Mouse (Mus musculus): Measurements from ENCODE around the gene Lyrm1.

Gene Lyrm1

DNA sequence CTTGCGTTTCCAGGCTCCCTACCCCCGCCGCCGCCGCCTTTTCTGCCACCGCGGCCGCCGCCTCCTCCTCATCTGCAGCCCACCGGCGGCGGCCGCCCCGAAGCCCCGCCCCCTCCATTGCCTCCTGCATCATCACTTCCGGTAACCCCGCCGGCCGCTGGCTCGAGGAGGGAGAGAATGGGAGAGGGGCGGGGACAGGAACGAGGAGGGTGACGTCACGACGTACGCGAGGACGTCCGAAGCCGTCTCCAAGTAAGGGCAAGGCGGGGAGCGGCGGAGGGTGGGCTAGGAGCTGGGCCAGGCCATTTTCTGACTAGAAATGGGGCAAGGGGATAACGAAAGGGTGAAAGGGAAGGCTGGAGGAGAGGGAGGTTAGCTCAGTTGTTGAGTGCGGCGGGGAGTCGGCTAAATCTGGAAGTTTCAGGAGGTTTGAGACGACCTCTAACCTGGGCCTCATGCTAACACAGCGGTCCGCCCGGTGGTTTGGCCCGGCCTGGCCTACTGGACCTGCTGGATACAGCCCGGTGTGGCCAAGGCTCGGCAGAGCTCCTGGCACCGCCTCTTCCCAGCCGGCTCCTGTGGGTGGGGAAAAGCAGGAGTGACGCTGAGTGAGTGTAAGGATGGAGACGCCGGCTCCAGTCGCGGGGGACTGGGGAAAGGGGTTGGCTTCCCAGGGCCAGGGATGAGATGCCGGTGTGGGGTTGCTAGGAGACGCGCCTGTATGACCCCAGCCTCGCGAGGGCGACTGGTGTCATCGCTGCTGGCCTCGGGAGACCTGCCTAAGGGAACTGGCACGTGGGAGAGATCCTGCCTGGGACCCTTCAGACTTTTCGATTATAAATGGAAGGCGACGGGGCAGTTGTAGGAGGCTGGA, at the start of gene Lyrm1, which contains the start of gene Dcun1d3:
Lyrm1 (plus strand) TSS at position 223 of the 874 bp plus-strand sequence.
Dcun1d3 (minus strand) TSS at position 660 of the 874 bp plus-strand sequence.
- in situ Hi-C loops (cut with MboI, MseI): no loop called here

GRCm38 (mm10) chr7:119847396-119847795, 48.3 kb upstream of the Lyrm1 start:
- in situ Hi-C loops (cut with MboI, MseI): loop anchor here in 1 of 2 experiments (5.0 kb wide), 1 partner anchor 190 kb away; no protein-coding TSS in a partner anchor

GRCm38 (mm10) chr7:119849096-119849495, 46.6 kb upstream of the Lyrm1 start:
- in situ Hi-C loops (cut with MboI, MseI): loop anchor here in 1 of 2 experiments (5.0 kb wide), 1 partner anchor 188 kb away; no protein-coding TSS in a partner anchor

DNA sequence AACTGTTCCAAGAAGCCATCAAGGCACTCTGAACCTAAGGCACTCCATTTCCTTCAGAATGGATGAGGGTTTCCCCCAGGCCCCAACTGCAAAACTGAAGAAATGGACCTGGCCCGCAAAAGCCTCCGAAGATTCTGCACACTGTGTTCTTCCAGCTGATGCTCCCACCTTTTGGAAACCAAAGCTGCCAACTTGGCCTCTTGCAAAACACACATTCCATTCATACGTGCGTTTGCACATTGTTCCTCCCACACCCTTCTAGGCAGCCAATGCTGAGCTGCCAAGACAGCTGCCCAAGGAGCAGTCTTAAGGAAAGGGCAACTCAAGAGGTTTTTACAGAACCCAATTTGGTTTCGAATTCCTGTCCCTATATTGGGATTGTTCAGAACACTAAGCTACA, 44.9 kb upstream of the Lyrm1 start:
- in situ Hi-C loops (cut with MboI, MseI): loop anchor here in 1 of 2 experiments (10.0 kb wide), 4 partner anchors 184 to 1316 kb away; partner anchors contain the start of genes Abca14, Coq7, Crym and Tmem159

DNA sequence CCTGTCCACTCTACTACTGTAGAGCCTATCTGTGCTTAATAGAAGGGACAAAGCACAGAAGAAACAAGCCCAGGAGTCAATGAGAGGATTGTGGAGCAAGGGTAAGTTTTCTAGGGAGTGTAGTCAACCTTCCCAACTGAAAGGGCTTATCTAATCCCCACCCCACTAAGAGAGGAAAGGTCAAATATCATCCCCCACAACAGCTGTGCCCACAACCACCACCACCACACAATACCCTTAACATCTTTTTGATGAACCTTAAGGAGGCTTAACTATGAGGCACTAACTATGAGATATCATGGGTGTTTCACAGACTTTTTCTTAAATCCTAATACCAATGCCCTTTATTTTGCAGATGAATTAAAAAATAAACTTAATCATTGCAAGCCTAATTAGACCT, 43.2 kb upstream of the Lyrm1 start:
- in situ Hi-C loops (cut with MboI, MseI): loop anchor here in 1 of 2 experiments (10.0 kb wide), 4 partner anchors 182 to 1318 kb away; partner anchors contain the start of genes Abca14, Coq7, Crym and Tmem159

DNA sequence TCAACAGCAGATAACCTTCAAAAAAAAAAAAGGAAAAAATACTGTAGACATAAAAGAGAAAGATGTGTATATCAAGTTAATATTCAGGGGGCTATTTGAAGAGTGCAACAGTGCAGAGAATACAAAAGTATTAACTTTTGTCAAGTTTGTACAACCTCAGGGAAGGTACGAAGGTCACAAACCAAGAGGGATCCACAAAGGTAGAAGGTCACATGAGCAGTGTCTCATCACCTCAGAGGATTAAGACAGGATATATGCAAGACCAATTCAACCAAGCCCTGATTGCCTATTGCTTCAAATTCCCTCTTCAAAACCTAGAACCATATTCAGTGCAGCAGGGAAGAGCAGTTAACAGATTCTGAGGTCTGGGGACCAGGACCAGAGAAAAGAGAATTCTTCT, 42.5 kb upstream of the Lyrm1 start:
- in situ Hi-C loops (cut with MboI, MseI): loop anchor here in 1 of 2 experiments (10.0 kb wide), 4 partner anchors 182 to 1318 kb away; partner anchors contain the start of genes Abca14, Coq7, Crym and Tmem159

DNA sequence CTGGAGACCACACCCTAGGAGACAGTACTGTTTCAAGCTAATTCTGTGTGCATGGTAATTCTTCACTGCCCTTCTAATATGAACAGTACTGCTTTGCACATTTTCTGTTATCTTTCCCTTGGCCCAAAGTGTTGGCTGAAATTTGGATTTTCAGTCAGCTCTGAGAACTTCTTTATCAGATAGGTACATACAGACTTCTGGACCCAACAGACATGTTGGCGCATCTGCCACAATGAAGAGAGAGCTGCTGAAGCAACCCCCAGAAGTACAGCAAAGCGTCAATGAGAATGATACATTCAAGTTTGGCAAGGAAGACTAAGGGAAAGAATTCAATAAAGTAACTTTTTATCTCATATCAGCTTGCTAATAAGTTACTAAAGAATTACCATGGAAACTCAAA, 41.3 kb upstream of the Lyrm1 start:
- in situ Hi-C loops (cut with MboI, MseI): loop anchor here in 1 of 2 experiments (10.0 kb wide), 4 partner anchors 180 to 1320 kb away; partner anchors contain the start of genes Abca14, Coq7, Crym and Tmem159

- in situ Hi-C loops (cut with MboI, MseI): loop anchor here in 1 of 2 experiments (10.0 kb wide), 4 partner anchors 180 to 1320 kb away; partner anchors contain the start of genes Abca14, Coq7, Crym and Tmem159
Observed at GRCm38 (mm10) chr7:119855031-119855430, 40.6 kb upstream of the Lyrm1 start.

GRCm38 (mm10) chr7:119859476-119859875, 36.2 kb upstream of the Lyrm1 start:
- in situ Hi-C loops (cut with MboI, MseI): loop anchor here in 1 of 2 experiments (10.0 kb wide), 4 partner anchors 175 to 1325 kb away; partner anchors contain the start of genes Abca14, Coq7, Crym and Tmem159

- in situ Hi-C loops (cut with MboI, MseI): loop anchor here in 1 of 2 experiments (5.0 kb wide), 1 partner anchor 42 kb away; no protein-coding TSS in a partner anchor
Observed at GRCm38 (mm10) chr7:119860116-119860515, 35.5 kb upstream of the Lyrm1 start.

GRCm38 (mm10) chr7:119860554-119860953, 35.1 kb upstream of the Lyrm1 start:
- in situ Hi-C loops (cut with MboI, MseI): loop anchor here in 1 of 2 experiments (5.0 kb wide), 1 partner anchor 42 kb away; no protein-coding TSS in a partner anchor

GRCm38 (mm10) chr7:119860971-119861334, 34.7 kb upstream of the Lyrm1 start:
- in situ Hi-C loops (cut with MboI, MseI): loop anchor here in 1 of 2 experiments (5.0 kb wide), 1 partner anchor 41 kb away; no protein-coding TSS in a partner anchor

DNA sequence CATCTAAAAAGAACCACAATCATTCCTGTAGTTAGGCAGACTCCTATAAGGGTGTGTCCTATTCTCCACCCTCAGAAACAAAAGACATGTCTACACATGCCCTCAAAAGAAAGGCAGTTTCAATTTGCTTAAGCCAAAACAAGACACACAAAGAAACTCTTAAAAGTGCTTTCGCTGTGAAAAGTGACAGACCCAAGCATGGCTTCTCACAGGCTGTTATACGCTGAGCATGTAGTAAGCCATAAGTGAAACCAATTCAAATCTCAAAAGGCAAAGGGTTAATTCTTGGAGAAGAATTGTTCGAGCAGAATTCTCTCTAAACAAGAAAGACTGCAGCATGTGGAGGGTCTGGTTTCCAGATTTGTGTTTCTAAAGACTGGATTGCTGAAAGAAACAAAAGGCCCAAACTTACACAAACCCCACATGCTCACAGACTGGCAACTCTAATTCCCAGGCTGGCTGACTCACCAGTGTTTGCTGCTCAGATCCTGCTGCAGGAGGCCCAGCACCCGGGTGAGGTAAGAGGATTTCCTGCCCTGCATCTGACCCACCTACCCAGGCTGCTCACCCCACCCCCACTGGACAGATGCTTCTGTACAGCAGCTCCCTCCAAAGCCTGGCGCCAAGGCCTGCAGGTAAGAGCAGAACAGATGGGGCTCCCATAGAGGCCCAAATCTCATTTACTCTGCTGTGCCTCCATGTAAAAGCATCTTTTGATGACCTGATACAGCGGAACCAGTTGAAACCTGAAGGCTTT, 34.1 kb upstream of the Lyrm1 start:
- in situ Hi-C loops (cut with MboI, MseI): loop anchor here in 1 of 2 experiments (5.0 kb wide), 1 partner anchor 41 kb away; no protein-coding TSS in a partner anchor

GRCm38 (mm10) chr7:119862167-119862566, 33.5 kb upstream of the Lyrm1 start:
- in situ Hi-C loops (cut with MboI, MseI): loop anchor here in 1 of 2 experiments (5.0 kb wide), 1 partner anchor 40 kb away; no protein-coding TSS in a partner anchor

- in situ Hi-C loops (cut with MboI, MseI): loop anchor here in 1 of 2 experiments (5.0 kb wide), 1 partner anchor 38 kb away; no protein-coding TSS in a partner anchor
Observed at GRCm38 (mm10) chr7:119864500-119864899, 31.2 kb upstream of the Lyrm1 start.

DNA sequence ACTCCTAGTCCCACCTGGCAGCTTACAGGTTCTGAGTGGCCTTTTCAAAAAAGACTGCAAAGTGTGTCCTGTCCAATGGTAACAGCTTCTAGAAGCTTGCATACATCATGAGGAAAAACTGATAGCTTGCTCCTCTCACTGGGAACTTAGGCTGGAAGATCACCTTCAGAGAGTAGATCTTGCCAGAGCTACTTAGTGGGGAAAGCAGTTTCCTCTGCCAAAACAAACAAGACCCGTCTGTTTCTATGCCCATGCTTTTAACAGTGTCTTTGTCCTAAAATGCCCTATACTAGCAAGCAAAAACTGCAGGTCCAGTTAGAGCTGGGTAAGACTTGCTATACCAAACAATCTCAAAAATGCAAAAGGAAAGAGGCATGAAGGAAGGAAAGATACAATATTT, 29.5 kb upstream of the Lyrm1 start:
- in situ Hi-C loops (cut with MboI, MseI): no loop called here

DNA sequence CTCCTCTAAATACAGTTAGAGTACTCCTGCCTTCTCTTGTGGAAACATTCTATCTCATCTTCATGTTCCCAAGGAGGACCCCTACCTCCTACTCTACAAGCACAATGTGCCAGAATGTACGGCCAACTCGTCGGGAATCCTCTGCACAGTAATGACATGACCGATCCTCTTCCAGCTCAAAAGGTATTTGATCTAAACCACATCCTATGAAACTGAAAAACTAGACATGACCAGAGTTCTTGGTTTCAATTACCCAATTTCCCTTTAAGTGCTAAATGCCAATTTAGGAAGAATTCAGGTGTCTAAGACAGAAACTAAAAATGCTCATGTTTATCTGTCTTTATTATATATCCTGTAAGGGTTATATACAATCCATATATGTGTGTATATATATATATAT, 23.5 kb upstream of the Lyrm1 start:
- in situ Hi-C loops (cut with MboI, MseI): no loop called here

GRCm38 (mm10) chr7:119873050-119873449, 22.6 kb upstream of the Lyrm1 start:
- in situ Hi-C loops (cut with MboI, MseI): no loop called here

DNA sequence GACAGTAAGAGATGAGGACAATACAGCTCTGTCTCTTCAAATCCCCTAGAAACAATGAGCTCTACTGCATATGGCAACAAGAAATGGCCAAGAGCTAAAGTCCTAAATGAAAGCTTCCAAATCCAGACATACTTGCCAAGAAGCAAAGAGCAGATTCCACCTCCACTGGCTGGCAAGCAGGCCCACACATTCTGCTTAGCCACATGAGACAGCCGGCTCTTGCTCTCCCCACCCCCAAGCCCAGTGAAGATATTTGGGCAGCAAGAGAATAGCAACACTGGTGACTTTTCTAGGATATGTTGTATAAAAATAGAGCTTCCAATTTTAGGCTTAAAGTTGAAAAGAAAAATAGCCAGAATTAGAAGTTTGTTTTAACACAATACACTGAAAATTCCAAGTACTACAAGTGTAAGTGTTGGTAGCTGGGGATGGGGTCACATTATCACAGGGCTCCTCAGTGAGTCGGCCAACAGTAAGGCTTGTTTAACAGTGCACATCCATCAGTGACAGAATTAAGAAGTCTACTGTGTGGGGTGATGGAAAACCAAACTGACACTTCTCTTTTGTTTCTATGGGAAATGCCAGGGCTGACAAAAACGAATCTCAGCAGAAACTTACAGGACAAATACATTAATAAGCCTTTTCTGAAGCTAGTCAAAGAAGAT, 19.8 kb upstream of the Lyrm1 start:
- in situ Hi-C loops (cut with MboI, MseI): no loop called here

- in situ Hi-C loops (cut with MboI, MseI): no loop called here
Observed at GRCm38 (mm10) chr7:119879171-119879570, 16.5 kb upstream of the Lyrm1 start.
